Mouse (Mus musculus): ENCODE data around the gene Slc26a11.

GRCm38 (mm10) chr11:119390271-119391231 lies 35.2 kb downstream of the Slc26a11 start:
- TF ChIP-seq TAL1 (IDR thresholded peaks at IDR 0.05; ENCODE audit: low read length) (no peak), GATA1 (IDR thresholded peaks at IDR 0.05; ENCODE audit: low read length) (no peak)

Measured in erythroblast, embryonic 14.5 days (primary cell).